Mouse (Mus musculus): ENCODE measurements around the gene Carns1.

DNA sequence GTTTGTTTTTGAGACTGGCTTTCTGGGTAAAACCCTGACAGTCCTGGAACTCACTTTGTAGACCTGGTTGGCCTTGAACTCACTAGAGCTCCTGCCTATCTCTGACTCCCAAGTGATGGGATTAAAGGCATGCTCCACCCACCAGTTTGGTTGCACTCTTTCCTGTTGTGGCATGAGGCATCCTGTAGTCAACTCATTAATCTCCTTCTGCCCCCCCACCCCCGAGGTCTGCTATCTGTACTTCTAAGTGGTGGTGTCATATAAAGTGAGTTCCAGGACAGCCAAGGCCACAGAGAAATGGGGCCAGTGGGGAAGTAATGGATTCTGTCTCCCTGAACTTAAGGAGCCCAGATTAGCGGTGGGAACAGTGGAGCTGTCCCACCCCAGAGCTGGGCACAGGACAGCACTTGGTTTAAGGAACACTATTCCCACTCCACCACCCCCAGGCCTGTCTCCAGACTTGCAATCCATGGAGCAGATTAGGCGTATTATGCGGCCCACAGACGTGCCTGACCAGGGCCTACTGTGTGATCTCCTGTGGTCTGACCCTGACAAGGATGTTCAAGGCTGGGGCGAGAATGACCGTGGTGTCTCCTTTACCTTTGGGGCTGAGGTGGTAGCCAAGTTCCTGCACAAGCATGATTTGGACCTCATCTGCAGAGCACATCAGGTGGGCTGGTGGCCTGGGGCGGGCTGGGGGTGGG is 18.9 kb upstream of the Carns1 start:
- TF ChIP-seq HCFC1 (IDR thresholded peaks at IDR 0.05; ENCODE audit: low read depth, low read length), result no peak
- no peak for TF ChIP-seq CTCF (conservative IDR thresholded peaks at IDR 0.05 in 1 of 2, IDR thresholded peaks at IDR 0.05 in 1 of 2; ENCODE audit: low read depth in 2 of 2, low read length in 2 of 2)
- no peak for TF ChIP-seq SMC3 (IDR thresholded peaks at IDR 0.05; ENCODE audit: low read depth, low read length)
- TF ChIP-seq POLR2A (IDR thresholded peaks at IDR 0.05; ENCODE audit: low read depth, low read length), result no peak
- TF ChIP-seq EP300 (IDR thresholded peaks at IDR 0.05; ENCODE audit: low read length), result no peak
- TF ChIP-seq TBP (conservative IDR thresholded peaks at IDR 0.05; ENCODE audit: low read depth, low read length), result no peak
